Mouse (Mus musculus) large intestine, adult 2 months (tissue): ENCODE data around the gene Hace1. TPM values are rescaled to one million over a fixed set of nuclear protein-coding genes. Genes with fewer than 3 reads are reported as not detected.
"Not testable (repeated sequence)": the region's sequence is repeated elsewhere in the genome, so short reads cannot be mapped to it uniquely, and the experiment has no call there.

Experiments
- DNase-seq: peaks from one replicate; pipeline ENCODE4 v3.0.0-alpha.2; 2012; ENCODE audit warnings: low read depth, low spot score
- WGBS: fragments of 180-500 bp; shearing (Covaris S2); methylation state at CpG from one replicate; pipeline ENCODE4 v1.1.7; 2018; 5-methylcytosine and 5-hydroxymethylcytosine counted together
- polyA plus RNA-seq: library from polyadenylated mRNA; depleted of rRNA; stranded (reverse); fragments of >200 nt; gene quantifications from 2 replicates; pipeline ENCODE4 v1.2.3, GENCODE M21; 2012; rRNA removed

Hace1 gene
- polyA plus RNA-seq = 4.7 and 11.4 TPM in 2 replicates

- WGBS = under 1% methylated on average over 61 of the region's 79 CpGs
- DNase-seq = peak; percentile 55
Measured at GRCm38 (mm10) chr10:45577731-45578297, at the start of gene Hace1. TSS of gene Hace1 (plus strand) at chr10:45577829.

- not testable (repeated sequence) for DNase-seq
- WGBS = 95% methylated on average over 16 of the region's 16 CpGs
Measured at GRCm38 (mm10) chr10:45537334-45537733, 40.3 kb upstream of the Hace1 start.

GRCm38 (mm10) chr10:45542726-45543125, 34.9 kb upstream of the Hace1 start:
- 77% methylated on average over 2 of the region's 2 CpGs for WGBS
- DNase-seq = no peak

GRCm38 (mm10) chr10:45546799-45547198, 30.8 kb upstream of the Hace1 start:
- 41% methylated on average over 7 of the region's 7 CpGs for WGBS
- DNase-seq = no peak

GRCm38 (mm10) chr10:45578298-45578821, 731 bp downstream of the Hace1 start:
- WGBS = 0% methylated on average over 23 of the region's 23 CpGs

DNA sequence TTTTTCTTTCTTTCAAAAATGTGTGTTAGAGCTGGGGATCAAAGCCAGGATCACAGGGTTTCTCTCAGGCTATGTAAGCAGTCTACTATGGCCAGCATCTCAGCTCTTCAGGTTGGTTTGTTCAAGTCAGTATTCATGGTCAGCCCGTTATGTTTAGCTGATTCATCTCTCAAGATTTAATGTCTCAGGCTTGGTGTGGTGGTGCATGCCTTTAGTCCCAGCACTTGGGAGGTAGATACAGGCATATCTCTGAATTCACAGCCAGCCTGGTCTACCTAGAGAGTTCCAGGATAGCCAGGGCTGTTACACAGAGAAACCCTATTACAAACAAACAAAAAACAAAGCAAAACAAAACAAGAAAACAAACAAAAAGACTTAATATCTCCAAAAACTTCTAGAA, 5.7 kb downstream of the Hace1 start:
- WGBS = 73% methylated on average over 1 of the region's 1 CpGs

More at GRCm38 (mm10) chr10:45578298-45578821, 731 bp downstream of the Hace1 start:
- DNase-seq = peak; percentile 6

DNA sequence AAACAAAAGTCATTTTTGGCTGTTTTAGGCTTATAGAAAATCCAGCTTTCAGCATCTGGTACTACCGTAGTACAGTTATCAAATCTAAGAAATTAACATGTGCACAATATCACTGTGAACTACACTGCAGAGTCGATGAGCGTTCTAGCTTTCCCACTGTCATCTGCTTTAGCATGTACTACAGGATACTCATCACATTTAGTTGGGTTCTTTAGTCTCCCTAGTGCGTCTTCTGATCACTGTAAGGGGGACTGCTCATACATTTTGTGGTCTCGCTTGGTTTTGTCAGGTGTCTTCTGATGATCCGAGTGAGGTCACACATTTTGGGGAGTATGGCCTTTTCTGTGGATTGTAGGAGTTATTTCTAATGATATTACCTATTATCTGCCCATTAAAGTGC, 6.2 kb downstream of the Hace1 start:
- 93% methylated on average over 6 of the region's 6 CpGs for WGBS
- no peak for DNase-seq

More for the DNA sequence above, 5.7 kb downstream of the Hace1 start:
- DNase-seq = no peak

DNA sequence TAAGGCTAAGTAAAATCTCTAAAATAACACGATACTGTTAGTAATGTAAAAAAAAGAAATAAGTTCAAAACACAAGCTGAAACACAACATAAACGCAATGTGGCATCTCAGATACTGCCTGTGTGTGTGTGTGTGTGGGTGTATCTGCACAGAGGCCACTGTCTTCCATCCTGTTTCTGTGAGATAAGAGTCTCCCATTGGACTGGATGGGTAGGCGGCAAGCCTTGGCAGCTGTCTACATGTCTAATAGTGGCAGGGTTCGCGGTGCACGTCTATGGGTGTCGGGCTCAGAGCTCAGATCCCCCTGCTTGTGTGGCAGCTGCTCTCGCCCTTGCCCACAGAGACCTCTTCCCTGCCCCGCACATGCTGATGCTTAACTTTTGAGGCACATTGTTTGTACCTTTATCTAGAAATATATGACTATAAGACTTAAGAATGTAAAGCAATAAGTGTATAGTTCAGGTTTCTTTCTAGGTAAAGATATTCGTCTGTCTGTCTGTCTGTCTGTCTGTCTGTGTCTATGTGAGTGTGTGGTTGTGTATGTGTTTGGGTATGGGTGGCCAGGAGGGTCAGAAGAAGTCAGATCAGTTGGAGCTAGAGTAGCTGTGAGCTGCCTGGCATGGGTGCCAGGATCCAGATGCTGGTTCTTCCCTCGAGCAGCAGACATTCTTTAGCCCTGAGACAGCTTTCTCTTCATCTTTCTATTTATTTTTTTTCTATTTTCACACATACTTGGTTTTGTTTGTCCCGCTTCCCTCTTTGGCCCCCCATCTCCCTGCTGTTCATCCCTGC, 6.9 kb downstream of the Hace1 start:
- no peak for DNase-seq
- WGBS = 92% methylated on average over 12 of the region's 12 CpGs

DNA sequence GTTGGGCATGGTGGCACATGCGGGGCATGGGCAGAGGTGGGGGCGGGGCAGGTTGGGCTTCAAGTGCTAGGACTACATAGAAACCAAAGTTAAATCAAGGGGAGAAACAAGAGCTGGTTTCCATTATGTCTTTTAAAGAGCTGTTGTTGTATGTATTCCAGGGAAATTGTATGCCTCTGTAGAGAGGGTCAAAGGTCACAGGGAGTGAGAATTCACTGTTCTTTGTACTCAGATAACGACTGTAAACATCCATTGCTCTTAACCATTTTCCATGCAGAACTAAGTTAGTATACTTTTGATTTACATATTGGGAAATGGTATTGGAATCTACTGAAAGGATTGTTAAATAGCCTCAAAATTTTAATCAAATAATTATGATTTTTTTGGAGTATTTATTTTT, 28.2 kb downstream of the Hace1 start:
- WGBS = 55% methylated on average over 3 of the region's 3 CpGs
- DNase-seq = peak; percentile 14

DNA sequence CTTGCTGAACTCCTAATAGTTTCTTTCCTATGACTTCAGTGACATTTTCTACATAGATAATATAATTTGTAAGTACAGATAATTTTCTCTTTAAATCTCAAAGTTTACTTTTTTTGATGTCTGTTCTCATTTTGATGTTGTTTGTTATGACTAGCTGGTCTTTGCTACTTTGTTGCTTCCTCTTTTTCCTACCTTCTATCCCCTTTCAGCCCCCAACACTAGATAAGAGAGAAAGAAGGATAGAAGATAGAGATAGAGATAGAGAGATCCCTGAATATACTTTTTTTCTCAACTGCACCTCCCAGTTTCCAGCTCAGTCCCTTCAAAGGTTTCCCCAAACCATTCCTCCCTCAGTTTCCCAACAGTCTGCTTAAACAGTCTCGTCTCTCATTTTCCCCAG, 33.1 kb downstream of the Hace1 start:
- 90% methylated on average over 1 of the region's 1 CpGs for WGBS
- no peak for DNase-seq

DNA sequence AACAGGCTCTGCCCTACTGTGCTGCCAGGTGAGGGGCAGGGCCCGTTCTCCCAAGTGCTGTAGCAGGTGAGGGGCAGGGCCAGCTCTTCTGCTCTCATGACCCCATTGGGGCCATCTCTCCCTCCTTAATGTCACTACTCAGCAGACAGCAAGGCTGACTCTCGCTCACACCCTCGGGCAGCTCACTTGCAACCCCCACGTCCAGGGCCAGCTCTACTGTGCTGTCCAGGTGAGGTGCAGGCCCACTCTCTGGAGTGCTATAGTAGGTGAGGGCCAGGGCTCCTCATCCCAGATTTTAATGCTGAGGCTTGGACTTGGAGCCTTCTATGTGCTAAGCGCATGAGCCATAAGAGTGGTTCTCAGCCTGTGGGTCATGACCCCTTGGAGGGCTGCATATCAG, 38.4 kb downstream of the Hace1 start:
- no peak for DNase-seq
- WGBS = 90% methylated on average over 5 of the region's 5 CpGs

GRCm38 (mm10) chr10:45619039-45619438, 41.4 kb downstream of the Hace1 start:
- no peak for DNase-seq
- 73% methylated on average over 3 of the region's 3 CpGs for whole genome bisulfite sequencing

- no peak for DNase-seq
- 88% methylated on average over 3 of the region's 3 CpGs for WGBS
Measured at GRCm38 (mm10) chr10:45631995-45632394, 54.4 kb downstream of the Hace1 start.

- WGBS = 90% methylated on average over 10 of the region's 10 CpGs
- DNase-seq = no peak
Measured at GRCm38 (mm10) chr10:45632641-45633040, 55.0 kb downstream of the Hace1 start.

GRCm38 (mm10) chr10:45635201-45635600, 57.6 kb downstream of the Hace1 start:
- no peak for DNase-seq
- WGBS = 93% methylated on average over 3 of the region's 3 CpGs

GRCm38 (mm10) chr10:45639762-45640161, 62.1 kb downstream of the Hace1 start:
- no peak for DNase-seq

DNA sequence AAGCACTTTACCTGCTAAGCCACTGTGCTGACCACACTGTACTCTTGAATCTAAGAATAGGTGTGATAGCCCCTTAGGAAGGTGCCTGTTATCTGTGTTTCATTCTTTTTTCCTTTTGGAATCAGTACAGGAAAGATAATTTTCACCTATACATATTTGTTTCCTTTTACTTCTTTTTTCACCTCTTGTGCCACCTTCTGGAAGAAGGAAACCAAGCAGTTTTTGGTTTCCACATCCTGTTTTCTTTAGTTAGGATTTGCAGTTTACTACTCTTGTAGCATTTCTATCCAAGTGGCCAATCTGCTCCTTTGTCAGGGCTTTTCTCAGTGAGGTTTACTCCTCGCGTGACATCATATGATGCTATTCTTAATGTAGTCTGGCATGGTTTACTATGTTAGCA, 76.4 kb downstream of the Hace1 start:
- WGBS = 91% methylated on average over 2 of the region's 2 CpGs
- no peak for DNase-seq

GRCm38 (mm10) chr10:45662015-45662414, 84.4 kb downstream of the Hace1 start:
- 87% methylated on average over 9 of the region's 9 CpGs for WGBS
- no peak for DNase-seq

GRCm38 (mm10) chr10:45668266-45668665, 90.6 kb downstream of the Hace1 start:
- DNase-seq = no peak
- WGBS = 100% methylated on average over 2 of the region's 2 CpGs

DNA sequence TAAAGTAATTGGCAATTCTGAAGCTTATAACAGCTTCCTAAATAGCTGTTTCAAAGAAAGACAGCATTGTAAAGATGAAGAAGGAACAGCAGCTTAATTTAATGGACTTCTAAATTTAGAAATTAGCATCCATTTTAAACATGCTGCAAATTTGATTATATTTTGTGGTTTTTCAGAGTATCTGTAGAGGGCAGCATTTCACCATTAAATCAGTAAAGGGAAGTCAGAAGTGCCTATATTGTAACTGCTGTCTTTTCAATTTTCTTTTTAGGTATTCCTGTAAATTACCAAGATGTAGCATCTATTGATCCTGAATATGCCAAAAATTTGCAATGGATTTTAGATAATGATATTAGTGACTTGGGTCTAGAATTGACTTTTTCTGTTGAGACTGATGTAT, 99.2 kb downstream of the Hace1 start:
- DNase-seq = no peak

DNA sequence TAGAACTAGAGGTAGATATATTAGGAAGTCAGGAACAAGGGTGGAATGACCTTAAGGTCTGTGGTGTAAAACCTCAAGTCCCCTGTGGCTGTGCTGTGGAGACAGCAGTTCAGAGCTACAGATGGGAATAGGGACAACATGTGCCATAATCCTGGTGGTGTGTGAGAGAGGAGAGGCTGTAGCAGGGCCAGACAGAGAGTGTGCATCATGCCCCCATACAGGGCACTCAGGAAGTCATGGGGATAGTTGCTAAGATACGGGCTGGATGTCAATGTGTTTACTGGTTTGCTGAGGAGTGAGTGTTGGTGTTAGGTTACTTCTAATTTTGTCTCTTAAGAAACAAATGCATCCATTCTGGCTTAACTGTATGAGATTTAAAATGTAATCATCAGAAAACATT, 108.6 kb downstream of the Hace1 start:
- 97% methylated on average over 1 of the region's 1 CpGs for WGBS

More for the DNA sequence above, 108.6 kb downstream of the Hace1 start:
- no peak for DNase-seq
